Mouse (Mus musculus): ENCODE data around the gene Lce1d.

- TF ChIP-seq POLR2A (IDR thresholded peaks at IDR 0.05; ENCODE audit: low read depth, low read length) (no peak), CTCF (IDR thresholded peaks at IDR 0.05; ENCODE audit: extremely low read depth, insufficient read depth, insufficient read length, insufficient replicate concordance) (no peak)
These were observed 48.4 kb downstream of the Lce1d start for GRCm38 (mm10) chr3:92638653-92638991.
